Mouse (Mus musculus): ENCODE results near the gene Sugp1. TPM values are rescaled to one million over a fixed set of nuclear protein-coding genes. Genes with fewer than 3 reads are reported as not detected.

Sugp1 gene
- polyA plus RNA-seq, 1 experiment from 2014 or later: 35.4 TPM

GRCm38 (mm10) chr8:70072441-70073069 is 29.9 kb downstream of the Sugp1 start, which contains the start of gene Tm6sf2:
Gene Tm6sf2, plus strand, starts transcription at chr8:70072924.
- no peak within 1 kb of the TSS for H3K4me2 ChIP-seq (replicated peaks; ENCODE audit: low read depth, low read length)
- H3K4me1 ChIP-seq (replicated peaks; ENCODE audit: control insufficient read depth, insufficient read depth, low read length): no peaks in the 10 kb centered on the region
- ATAC-seq (ENCODE audit: low FRiP score) (0 out of 2 replicates have a peak, but pooled peaks have one; percentile 35), DNase-seq (ENCODE audit: low spot score) (no peak)
- no peaks in the 10 kb centered on the region for H3K27me3 ChIP-seq (ENCODE audit: control insufficient read depth, insufficient read depth, low read length)
- H3K4me3 ChIP-seq (ENCODE audit: low read depth, low read length): no peak within 1 kb of the TSS
- peaks cover 2% of the 10 kb centered on the region; the same call in 1 of the 2 replicates for H3K36me3 ChIP-seq (ENCODE audit: control insufficient read depth, insufficient read depth, low read length)
- H3K9ac ChIP-seq (ENCODE audit: low read depth, low read length): no peak within 1 kb of the TSS
- H3K9me3 ChIP-seq (ENCODE audit: control insufficient read depth, low read length): no peaks in the 10 kb centered on the region
- H3K27ac ChIP-seq (ENCODE audit: low read depth, low read length): no peak within 1 kb of the TSS
- 15% methylated on average over 21 of the region's 27 CpGs for WGBS

GRCm38 (mm10) chr8:70073120-70073519 is 30.5 kb downstream of the Sugp1 start:
- Histone ChIP-seq H3K4me3 (ENCODE audit: low read depth, low read length) (no peak overlapping the region), H3K4me2 (replicated peaks; ENCODE audit: low read depth, low read length) (no peak overlapping the region), H3K27me3 (ENCODE audit: control insufficient read depth, insufficient read depth, low read length) (no peaks in the 10 kb centered on the region), H3K9ac (ENCODE audit: low read depth, low read length) (no peak overlapping the region), H3K9me3 (ENCODE audit: control insufficient read depth, low read length) (no peaks in the 10 kb centered on the region), H3K36me3 (ENCODE audit: control insufficient read depth, insufficient read depth, low read length) (peaks cover 2% of the 10 kb centered on the region; the same call in 1 of the 2 replicates), H3K27ac (ENCODE audit: low read depth, low read length) (no peak overlapping the region), H3K4me1 (replicated peaks; ENCODE audit: control insufficient read depth, insufficient read depth, low read length) (no peaks in the 10 kb centered on the region)
- ATAC-seq (ENCODE audit: low FRiP score) (no peak), DNase-seq (ENCODE audit: low spot score) (no peak)
- WGBS: 72% methylated on average over 8 of the region's 8 CpGs

DNA sequence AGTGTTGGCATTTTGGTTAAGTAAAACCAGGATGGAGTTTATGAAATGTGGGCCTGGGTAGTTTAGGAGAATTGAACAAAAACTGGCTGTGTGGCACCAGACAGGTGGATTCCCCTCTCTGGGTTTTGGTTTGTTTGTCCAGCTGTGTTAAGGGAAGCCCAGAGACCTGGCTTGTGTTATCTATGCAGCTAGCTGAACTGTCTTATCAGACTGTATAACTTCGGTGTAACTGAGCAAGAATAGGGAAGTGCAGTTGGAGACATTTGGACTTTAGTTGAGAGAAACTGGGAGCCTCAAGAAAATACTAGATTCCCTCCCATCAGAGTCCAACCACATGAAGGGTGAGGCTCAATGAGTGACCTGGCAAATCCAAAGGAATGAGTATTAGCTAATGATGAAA is 31.1 kb downstream of the Sugp1 start:
- 80% methylated on average over 1 of the region's 1 CpGs for WGBS
- Histone ChIP-seq H3K4me2 (replicated peaks; ENCODE audit: low read depth, low read length) (no peak overlapping the region), H3K9ac (ENCODE audit: low read depth, low read length) (no peak overlapping the region), H3K27ac (ENCODE audit: low read depth, low read length) (no peak overlapping the region), H3K36me3 (ENCODE audit: control insufficient read depth, insufficient read depth, low read length) (peaks cover 2% of the 10 kb centered on the region; the same call in 1 of the 2 replicates), H3K9me3 (ENCODE audit: control insufficient read depth, low read length) (no peaks in the 10 kb centered on the region), H3K27me3 (ENCODE audit: control insufficient read depth, insufficient read depth, low read length) (no peaks in the 10 kb centered on the region), H3K4me3 (ENCODE audit: low read depth, low read length) (no peak overlapping the region), H3K4me1 (replicated peaks; ENCODE audit: control insufficient read depth, insufficient read depth, low read length) (no peaks in the 10 kb centered on the region)
- no peak for DNase-seq (ENCODE audit: low spot score)
- no peak for ATAC-seq (ENCODE audit: low FRiP score)

DNA sequence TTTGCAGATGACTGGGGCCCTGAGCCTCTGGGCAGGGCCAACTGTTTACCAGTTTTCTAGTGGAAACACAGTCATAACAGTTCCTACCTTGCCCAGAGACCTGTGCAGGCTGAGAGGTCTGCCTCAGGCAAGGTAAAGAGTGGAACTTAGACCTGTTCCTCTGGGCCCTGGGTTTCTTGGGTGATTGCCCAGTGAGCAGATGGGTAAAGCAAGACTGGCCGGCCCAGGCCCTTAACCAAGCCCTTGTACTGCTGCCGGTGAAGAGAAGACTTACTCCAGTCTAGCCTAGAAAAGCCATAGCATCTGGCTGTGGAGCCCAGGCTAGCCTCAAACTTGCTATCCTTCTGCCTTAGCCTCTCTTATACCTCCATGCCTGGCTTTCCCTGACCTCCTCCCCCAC is 39.4 kb downstream of the Sugp1 start:
- DNase-seq (ENCODE audit: low spot score): no peak
- 97% methylated on average over 2 of the region's 2 CpGs for WGBS
- Histone ChIP-seq H3K9me3 (ENCODE audit: control insufficient read depth, low read length) (no peaks in the 10 kb centered on the region), H3K4me3 (ENCODE audit: low read depth, low read length) (no peak overlapping the region), H3K9ac (ENCODE audit: low read depth, low read length) (no peak overlapping the region), H3K4me2 (replicated peaks; ENCODE audit: low read depth, low read length) (no peak overlapping the region), H3K36me3 (ENCODE audit: control insufficient read depth, insufficient read depth, low read length) (no peaks in the 10 kb centered on the region), H3K4me1 (replicated peaks; ENCODE audit: control insufficient read depth, insufficient read depth, low read length) (peaks cover 10% of the 10 kb centered on the region), H3K27me3 (ENCODE audit: control insufficient read depth, insufficient read depth, low read length) (peaks cover 43% of the 10 kb centered on the region), H3K27ac (ENCODE audit: low read depth, low read length) (no peak overlapping the region)
- no peak for ATAC-seq (ENCODE audit: low FRiP score)

DNA sequence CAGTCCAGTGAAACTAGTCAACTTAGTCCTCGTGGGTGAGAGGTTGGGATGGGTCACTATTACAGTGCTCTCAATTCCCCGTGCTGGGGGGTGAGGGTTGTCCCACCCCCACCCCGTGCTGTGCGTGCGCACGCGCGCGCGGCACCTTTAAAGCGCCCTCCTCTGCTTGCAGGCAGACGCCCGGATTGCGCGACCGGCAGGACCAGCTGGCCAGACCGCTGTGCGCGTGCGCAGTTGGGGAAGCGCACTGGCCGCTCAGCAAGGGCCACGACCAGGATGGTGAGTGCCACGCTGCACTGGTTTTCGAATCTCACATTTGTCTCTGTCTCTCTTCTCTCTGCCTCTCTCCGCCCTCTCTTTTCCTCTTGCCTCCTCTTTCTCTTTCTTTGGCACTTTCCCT is 40.7 kb downstream of the Sugp1 start, which contains the start of gene Hapln4:
Hapln4 (plus strand) TSS at position 173 of the 400 bp plus-strand sequence.
- WGBS: under 1% methylated on average over 24 of the region's 26 CpGs

GRCm38 (mm10) chr8:70084191-70085065 is 41.8 kb downstream of the Sugp1 start:
- H3K36me3 ChIP-seq (ENCODE audit: control insufficient read depth, insufficient read depth, low read length): no peaks in the 10 kb centered on the region
- DNase-seq (ENCODE audit: low spot score) (peak; percentile 62), ATAC-seq (ENCODE audit: low FRiP score) (no peak)
- H3K27me3 ChIP-seq (ENCODE audit: control insufficient read depth, insufficient read depth, low read length): peaks cover 67% of the 10 kb centered on the region
- peaks cover 16% of the 10 kb centered on the region for H3K4me1 ChIP-seq (replicated peaks; ENCODE audit: control insufficient read depth, insufficient read depth, low read length)
- peak overlapping the region; percentile 35 for H3K4me3 ChIP-seq (ENCODE audit: low read depth, low read length)
- H3K27ac ChIP-seq (ENCODE audit: low read depth, low read length): no peak overlapping the region
- H3K9ac ChIP-seq (ENCODE audit: low read depth, low read length): peak overlapping the region; percentile 31
- H3K4me2 ChIP-seq (replicated peaks; ENCODE audit: low read depth, low read length): peak overlapping the region; percentile 63
- no peaks in the 10 kb centered on the region for H3K9me3 ChIP-seq (ENCODE audit: control insufficient read depth, low read length)
- 2% methylated on average over 64 of the region's 71 CpGs for WGBS

More for the DNA sequence above, 40.7 kb downstream of the Sugp1 start, which contains the start of gene Hapln4:
- Histone ChIP-seq H3K27ac (ENCODE audit: low read depth, low read length) (no peak within 1 kb of the TSS), H3K9me3 (ENCODE audit: control insufficient read depth, low read length) (no peaks in the 10 kb centered on the region), H3K4me3 (ENCODE audit: low read depth, low read length) (peak within 1 kb of the TSS; percentile 35), H3K27me3 (ENCODE audit: control insufficient read depth, insufficient read depth, low read length) (peaks cover 56% of the 10 kb centered on the region), H3K4me2 (replicated peaks; ENCODE audit: low read depth, low read length) (peak within 1 kb of the TSS; percentile 63), H3K36me3 (ENCODE audit: control insufficient read depth, insufficient read depth, low read length) (no peaks in the 10 kb centered on the region), H3K4me1 (replicated peaks; ENCODE audit: control insufficient read depth, insufficient read depth, low read length) (peaks cover 13% of the 10 kb centered on the region), H3K9ac (ENCODE audit: low read depth, low read length) (peak within 1 kb of the TSS; percentile 31)
- ATAC-seq (ENCODE audit: low FRiP score) (peak; percentile 33; the same call in 1 of the 2 replicates), DNase-seq (ENCODE audit: low spot score) (peak; percentile 79)

DNA sequence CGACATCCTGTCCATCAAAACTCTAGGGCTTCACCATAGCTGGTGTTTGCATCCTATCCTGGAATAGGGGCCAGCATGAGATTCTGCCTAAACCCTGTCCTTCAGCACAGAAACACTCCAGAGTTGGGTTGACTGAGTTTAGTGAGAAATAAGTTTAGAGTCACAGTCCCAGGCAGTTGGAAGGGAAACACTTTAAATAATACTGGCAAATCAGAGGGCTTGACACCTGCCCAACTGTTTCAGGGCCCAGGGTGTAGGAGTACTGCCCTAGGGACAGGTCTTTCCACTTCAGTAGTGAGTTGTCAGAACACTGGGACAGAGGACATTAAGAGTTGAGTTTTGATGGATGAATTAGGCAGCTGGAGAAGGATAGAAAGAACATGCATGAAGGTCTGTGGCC is 43.5 kb downstream of the Sugp1 start:
- Histone ChIP-seq H3K4me3 (ENCODE audit: low read depth, low read length) (no peak overlapping the region; the same call in 1 of the 2 replicates), H3K9me3 (ENCODE audit: control insufficient read depth, low read length) (no peaks in the 10 kb centered on the region), H3K27ac (ENCODE audit: low read depth, low read length) (no peak overlapping the region), H3K27me3 (ENCODE audit: control insufficient read depth, insufficient read depth, low read length) (peaks cover 70% of the 10 kb centered on the region), H3K9ac (ENCODE audit: low read depth, low read length) (no peak overlapping the region), H3K36me3 (ENCODE audit: control insufficient read depth, insufficient read depth, low read length) (no peaks in the 10 kb centered on the region), H3K4me1 (replicated peaks; ENCODE audit: control insufficient read depth, insufficient read depth, low read length) (peaks cover 18% of the 10 kb centered on the region), H3K4me2 (replicated peaks; ENCODE audit: low read depth, low read length) (no peak overlapping the region)
- WGBS: 48% methylated on average over 1 of the region's 1 CpGs
- DNase-seq (ENCODE audit: low spot score) (no peak), ATAC-seq (ENCODE audit: low FRiP score) (no peak)

DNA sequence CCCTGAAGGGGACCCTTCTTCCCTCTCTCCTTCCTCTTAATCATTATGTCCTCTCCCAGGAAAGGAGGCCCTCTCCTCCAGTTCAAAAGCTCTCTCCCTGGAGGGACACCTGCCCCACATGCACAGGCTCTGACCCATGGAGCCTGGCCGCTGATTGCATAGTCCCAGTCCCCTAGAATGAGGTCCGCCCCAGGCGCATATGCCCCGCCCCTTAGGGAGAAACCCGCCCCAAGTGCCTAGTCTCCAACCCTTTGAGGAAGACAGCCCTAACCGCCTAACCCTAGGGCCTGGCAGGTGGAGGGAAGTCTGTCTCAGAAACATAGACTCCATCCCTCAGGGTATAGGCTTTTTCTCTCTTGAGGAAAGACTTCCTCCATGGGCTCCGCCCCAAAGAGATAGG is 44.6 kb downstream of the Sugp1 start:
- ATAC-seq (ENCODE audit: low FRiP score) (no peak), DNase-seq (ENCODE audit: low spot score) (peak; percentile 15)
- Histone ChIP-seq H3K27ac (ENCODE audit: low read depth, low read length) (no peak overlapping the region), H3K4me3 (ENCODE audit: low read depth, low read length) (no peak overlapping the region), H3K27me3 (ENCODE audit: control insufficient read depth, insufficient read depth, low read length) (peaks cover 70% of the 10 kb centered on the region), H3K9me3 (ENCODE audit: control insufficient read depth, low read length) (no peaks in the 10 kb centered on the region), H3K9ac (ENCODE audit: low read depth, low read length) (no peak overlapping the region), H3K4me1 (replicated peaks; ENCODE audit: control insufficient read depth, insufficient read depth, low read length) (peaks cover 18% of the 10 kb centered on the region), H3K4me2 (replicated peaks; ENCODE audit: low read depth, low read length) (no peak overlapping the region), H3K36me3 (ENCODE audit: control insufficient read depth, insufficient read depth, low read length) (no peaks in the 10 kb centered on the region)
- 7% methylated on average over 7 of the region's 7 CpGs for WGBS
